22 mouse cellular contexts compared by ENCODE assay signal in genomic region chr11:6676641-6677040, GRCm38 (mm10). TPM values are rescaled to one million over a fixed set of nuclear protein-coding genes. Genes with fewer than 3 reads are reported as not detected.
"Had no signal": no experiment of that assay in that cellular context is flagged by ENCODE, and none has a peak within 500 bp of the region (broad histone marks: within the 10 kb centered on the region; RNA-seq: fewer than 3 reads in every experiment).

No protein-coding gene starts in this region.

- H3K27ac ChIP-seq: kidney, postnatal 0 days; left cerebral cortex, adult 2 months; limb, embryonic 10.5 days; liver, embryonic 13.5 days; lung, embryonic 15.5 days; macrophage; midbrain, embryonic 12.5 days had no signal

- H3K36me3 ChIP-seq: limb, embryonic 10.5 days; liver, embryonic 13.5 days; lung, embryonic 15.5 days; midbrain, embryonic 12.5 days had no signal

- H3K27me3 ChIP-seq: liver, embryonic 13.5 days; lung, embryonic 15.5 days; midbrain, embryonic 12.5 days had no signal

- H3K4me2 ChIP-seq: liver, embryonic 13.5 days; lung, embryonic 15.5 days; midbrain, embryonic 12.5 days had no signal

- DNase-seq: liver, embryonic 13.5 days; liver, postnatal 0 days; lung, postnatal 14 days; right cerebral cortex, adult 18-20 months; right cerebral cortex, postnatal 25 days; thymus, postnatal 4 days had no signal

- ATAC-seq: hindbrain, embryonic 16.5 days; inflammation-experienced regulatory T-cells, adult 6 months; liver, postnatal 0 days had no signal

- H3K9me3 ChIP-seq: limb, embryonic 10.5 days; liver, embryonic 13.5 days; lung, embryonic 15.5 days; midbrain, embryonic 12.5 days had no signal

- H3K9ac ChIP-seq: liver, embryonic 13.5 days; liver, postnatal 0 days; lung, embryonic 15.5 days; midbrain, embryonic 12.5 days had no signal

- H3K4me1 ChIP-seq: lung, embryonic 15.5 days; midbrain, embryonic 12.5 days had no signal

- H3K4me3 ChIP-seq: left cerebral cortex, adult 2 months; limb, embryonic 10.5 days; liver, embryonic 13.5 days; lung, embryonic 15.5 days; megakaryocyte, embryonic 14.5 days; midbrain, embryonic 12.5 days had no signal

RNA-seq across cellular contexts. Expression of gene Ramp3, which starts 18.3 kb away (rescaled TPM):
- polyA plus RNA-seq: liver, embryonic 13.5 days had no signal

RNA-seq across cellular contexts. Expression of gene Wap, which starts 38.2 kb away (rescaled TPM):
- total RNA-seq: layer of hippocampus, postnatal 25 days; left cerebral cortex, adult 2 months; left cerebral cortex, postnatal 14 days had no signal
- polyA plus RNA-seq: hindbrain, embryonic 16.5 days; inflammation-experienced regulatory T-cells, adult 6 months; kidney, postnatal 0 days; limb, embryonic 10.5 days; limb, embryonic 14.5 days; liver, embryonic 13.5 days; liver, postnatal 0 days; lung, embryonic 15.5 days; macrophage; midbrain, embryonic 12.5 days; midbrain, embryonic 16.5 days; neural tube, embryonic 14.5 days; small intestine, adult 2 months; stomach, embryonic 16.5 days had no signal
